Mouse (Mus musculus): ENCODE results near the gene Kpnb1.

The Kpnb1 gene

DNA sequence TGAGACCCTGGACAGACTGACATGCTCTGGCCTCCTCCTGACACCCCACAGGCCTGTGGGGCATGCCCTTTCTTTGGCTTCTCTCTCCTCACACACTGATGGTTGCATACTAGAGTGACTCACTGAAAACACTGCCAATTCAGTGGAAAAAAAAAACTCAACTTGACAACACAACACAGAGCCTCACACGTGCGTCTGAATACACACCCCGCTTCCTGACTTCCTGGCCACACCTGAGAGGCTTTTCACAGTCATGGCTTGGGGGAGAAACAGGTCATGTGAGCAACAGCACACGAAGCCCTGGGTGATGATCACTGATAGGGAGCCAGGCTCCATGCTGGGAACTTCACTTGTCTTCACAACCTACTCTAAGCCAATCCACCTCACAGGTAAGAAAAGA, 46.9 kb downstream of the Kpnb1 start:
- peak; percentile 84 for DNase-seq

- DNase-seq = peak; percentile 91
These were observed 48.4 kb downstream of the Kpnb1 start for GRCm38 (mm10) chr11:97139256-97139655.

GRCm38 (mm10) chr11:97138554-97139226, 49.0 kb downstream of the Kpnb1 start:
- DNase-seq = peak; percentile 93

- no peak for DNase-seq
These were observed 54.4 kb downstream of the Kpnb1 start for GRCm38 (mm10) chr11:97133270-97133669.

DNA sequence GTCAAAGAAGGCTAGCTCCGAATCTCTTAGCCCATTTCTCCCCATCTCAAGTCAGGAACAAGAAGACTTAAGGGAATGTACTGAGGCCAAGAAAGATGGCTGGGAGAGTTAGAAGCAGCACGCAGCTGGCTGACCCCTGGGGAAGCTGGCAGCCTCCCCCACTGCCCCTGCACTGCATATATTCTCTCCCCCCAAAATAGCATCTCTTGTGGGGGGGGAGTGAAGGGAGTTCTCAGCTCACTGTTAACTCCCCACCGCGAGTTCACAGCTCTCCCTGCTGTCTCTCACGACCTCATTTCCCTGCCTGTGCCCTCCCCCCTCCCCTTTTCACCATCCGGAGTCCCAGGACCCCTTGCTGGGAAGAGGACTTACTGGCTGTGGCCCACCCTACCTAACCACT, 55.5 kb downstream of the Kpnb1 start:
- DNase-seq = no peak

DNA sequence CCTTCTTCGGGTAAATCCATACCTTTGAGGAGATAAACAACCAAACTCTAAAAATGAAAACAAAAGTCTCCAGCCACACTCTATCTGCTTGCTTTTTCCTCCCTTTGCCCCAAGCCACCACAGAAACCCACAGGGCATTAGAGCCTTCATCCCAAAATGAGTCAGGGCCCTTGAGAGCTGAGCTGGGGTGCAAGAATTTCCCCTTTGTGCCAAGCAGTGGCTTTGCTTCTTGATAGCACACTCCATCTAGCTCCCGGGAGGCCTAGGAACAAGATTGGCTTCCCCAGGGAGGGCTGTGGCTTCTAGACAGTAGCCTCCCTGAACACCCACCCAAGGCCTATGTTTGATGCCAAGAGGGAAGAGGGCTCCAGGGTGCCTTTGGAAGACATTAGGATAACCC, 56.0 kb downstream of the Kpnb1 start:
- DNase-seq = no peak

- no peak for DNase-seq
These were observed 57.4 kb downstream of the Kpnb1 start for GRCm38 (mm10) chr11:97130318-97130717.

GRCm38 (mm10) chr11:97128956-97129355, 58.7 kb downstream of the Kpnb1 start:
- no peak for DNase-seq

GRCm38 (mm10) chr11:97127470-97128223, 60.0 kb downstream of the Kpnb1 start:
- no peak for DNase-seq

DNA sequence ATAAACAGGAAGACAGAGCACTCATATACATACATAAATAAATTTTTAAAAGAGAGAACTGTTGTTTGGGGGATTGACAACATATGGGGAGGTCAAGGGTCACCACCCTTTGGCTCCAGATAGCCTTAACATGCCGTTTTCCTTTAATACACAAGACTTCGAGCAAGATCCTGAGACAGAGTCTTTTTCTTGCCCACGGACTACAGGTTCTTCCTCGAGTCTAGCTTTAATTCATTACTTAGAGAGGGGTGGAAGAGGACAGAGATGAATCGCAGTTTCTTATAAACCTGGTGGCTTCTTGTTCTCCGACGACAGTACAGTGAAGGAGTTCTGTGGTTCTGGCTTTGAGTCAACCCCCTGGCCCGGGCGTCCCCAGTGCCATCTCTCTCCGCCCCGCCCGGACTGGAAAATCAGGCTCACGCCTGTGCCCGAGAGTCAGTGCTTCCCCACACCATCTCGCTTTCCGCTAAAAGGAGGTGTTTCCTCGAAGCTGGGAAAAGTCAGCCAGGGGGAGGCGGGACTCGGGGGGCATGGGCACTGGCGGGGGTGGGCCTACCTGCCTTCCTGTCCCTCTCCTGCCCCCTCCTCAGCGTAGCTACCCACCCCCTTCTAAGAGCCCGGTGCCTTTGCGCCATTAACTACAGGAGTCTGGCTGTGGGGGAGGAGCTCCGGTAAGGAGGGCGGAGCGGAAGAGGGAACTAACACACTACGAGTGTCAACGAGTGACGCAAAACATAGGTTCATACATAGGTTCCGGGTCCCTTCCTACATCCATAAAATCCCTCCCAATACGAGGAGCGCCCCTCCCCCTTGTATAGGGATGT, 60.8 kb downstream of the Kpnb1 start:
- peak; percentile 97 for DNase-seq

DNA sequence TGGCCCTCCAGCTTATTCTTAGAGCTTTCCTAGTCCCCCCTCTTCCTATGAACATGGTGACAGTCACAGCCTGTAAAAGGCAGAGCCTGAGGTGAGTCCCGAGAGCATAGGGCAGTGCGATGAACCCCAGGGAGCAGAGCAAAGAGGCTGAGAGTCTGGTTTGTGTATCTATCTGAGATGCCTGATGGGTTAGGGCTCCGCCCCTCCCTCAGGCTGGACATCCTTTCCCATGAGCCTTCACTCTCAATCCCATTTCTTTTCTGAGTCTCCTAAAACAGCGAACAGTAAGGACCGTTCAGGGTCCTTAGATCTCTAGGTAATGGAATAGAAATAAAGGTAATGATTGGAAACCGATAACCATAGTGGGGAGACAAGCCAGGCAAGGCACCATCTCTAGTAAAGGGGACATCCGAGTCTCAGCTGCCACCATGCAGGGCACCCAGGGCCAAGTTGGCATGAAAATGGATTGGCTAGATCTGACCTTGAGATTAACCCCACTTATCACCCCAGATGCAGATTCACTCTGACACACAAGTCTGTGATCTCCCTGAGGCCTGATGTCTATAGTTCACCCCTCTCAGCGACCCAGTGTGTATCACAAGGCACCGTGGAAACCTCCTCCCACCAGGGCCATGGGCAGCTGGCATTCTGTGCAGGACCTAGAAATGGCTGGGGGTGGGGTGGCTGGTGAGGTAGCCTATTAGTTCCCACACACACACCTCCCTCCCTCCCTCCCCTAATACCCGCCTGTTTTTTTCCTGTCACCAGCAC, 63.2 kb downstream of the Kpnb1 start:
- no peak for DNase-seq

- no peak for DNase-seq
These were observed 64.3 kb downstream of the Kpnb1 start for GRCm38 (mm10) chr11:97123282-97123890.

- no peak for DNase-seq
These were observed 67.0 kb downstream of the Kpnb1 start for GRCm38 (mm10) chr11:97120641-97121040.

DNA sequence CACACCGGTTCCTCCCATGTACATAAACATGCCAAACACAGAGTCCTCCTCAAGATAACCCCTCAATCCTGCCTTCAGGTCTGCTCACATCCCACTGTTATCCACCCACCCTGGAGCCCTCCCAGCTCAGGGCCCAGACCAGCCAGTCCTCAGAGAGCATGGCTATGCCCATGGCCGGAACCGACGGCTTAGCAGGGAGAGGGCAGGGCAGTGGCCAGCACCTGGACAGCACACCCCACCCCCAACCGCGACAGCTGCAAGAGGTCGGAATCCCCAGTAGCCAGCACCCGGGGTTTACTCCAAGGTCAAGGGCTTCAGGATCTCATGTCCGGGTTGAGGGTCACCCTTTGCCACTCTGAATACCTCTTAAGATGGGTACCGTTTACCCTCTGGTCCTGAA, 67.5 kb downstream of the Kpnb1 start:
- peak; percentile 76 for DNase-seq

- DNase-seq = no peak
These were observed 71.9 kb downstream of the Kpnb1 start for GRCm38 (mm10) chr11:97115797-97116196.

DNA sequence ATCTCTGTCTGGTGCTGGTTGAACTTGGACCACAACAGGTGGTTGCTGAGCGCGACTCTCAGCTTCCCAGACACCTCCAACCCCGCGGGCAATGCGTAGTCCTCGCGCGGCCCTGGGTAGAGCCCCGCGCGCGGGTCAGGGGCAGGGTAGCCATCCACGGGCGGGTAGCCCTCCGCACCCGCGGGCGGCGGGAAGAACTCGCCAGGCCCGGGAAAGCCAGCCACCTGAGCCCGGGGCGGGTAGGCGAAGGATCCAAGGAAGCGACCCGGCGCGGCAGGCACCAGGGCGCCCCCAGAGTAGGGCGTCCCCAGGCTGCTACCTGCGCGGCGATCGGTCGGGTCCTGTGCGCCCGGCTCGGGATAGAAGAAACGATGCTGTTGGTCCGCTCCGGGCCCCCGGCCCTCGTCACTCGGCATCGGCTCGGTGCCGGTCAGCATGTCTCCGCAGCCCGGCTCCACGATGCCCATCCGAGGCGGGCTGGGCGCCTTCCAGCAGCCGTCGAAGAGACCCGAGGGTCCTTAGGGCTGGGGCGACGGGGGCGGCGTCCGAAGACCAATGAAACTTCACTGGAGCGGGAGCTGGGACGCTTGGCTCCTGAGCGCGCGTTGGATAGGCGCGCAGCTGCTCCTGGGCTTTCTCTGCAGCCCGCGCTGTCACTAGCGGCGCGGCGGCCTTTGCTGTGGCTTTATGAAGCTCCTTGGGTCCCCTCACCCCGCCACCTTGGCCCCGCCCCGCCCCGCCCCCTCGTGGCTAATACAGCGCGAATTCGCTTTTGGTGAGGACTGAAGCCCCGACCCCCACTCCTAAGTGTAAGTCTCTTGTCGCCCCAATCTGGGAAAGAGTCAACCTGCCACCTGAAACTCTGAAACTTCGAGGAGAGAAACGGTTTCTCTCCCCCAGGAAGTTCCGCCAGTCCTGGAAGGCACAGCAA, 72.7 kb downstream of the Kpnb1 start, which contains the start of gene Tbx21:
Gene Tbx21 (minus strand): TSS at position 661 of the 931 bp plus-strand sequence.
- DNase-seq = no peak

DNA sequence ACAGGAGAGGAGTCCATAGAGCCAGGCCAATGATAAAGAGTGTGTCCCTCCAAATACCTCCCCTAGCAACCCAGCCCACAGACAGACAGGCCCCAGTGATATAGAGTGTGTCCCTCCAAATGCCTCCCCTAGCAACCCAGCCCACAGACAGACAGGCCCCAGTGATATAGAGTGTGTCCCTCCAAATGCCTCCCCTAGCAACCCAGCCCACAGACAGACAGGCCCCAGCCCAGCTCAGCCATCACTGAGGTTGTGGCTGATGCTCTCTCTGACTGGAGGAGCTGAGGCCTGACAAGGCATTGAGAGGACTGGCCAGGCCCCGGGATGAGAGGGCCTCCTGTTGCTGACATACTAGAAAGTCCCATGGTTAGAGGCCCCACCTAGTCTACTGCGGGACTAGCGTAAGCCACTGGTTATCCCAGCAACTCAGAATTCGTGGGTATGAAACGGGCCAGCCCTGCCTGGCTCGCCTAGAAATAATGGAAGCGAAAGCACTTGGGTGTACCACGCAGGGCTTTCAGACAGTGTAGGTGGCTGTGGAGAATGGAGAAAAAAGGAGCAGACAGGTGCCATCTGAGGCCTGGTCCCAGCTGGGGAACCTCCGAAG, 75.1 kb downstream of the Kpnb1 start:
- no peak for DNase-seq

All from heart, adult 11 months (tissue).